Mouse (Mus musculus) CD4-positive, CD25-positive, alpha-beta regulatory T cell, adult 2 months (primary cell): ENCODE results near the gene Cxcl16.

Experiments
- DNase-seq: peaks from one replicate; pipeline ENCODE4 v3.0.0-alpha.2; 2012; ENCODE audit warnings: low read depth, low spot score

Gene Cxcl16

GRCm38 (mm10) chr11:70412591-70412990, 47.2 kb downstream of the Cxcl16 start:
- no peak for DNase-seq

GRCm38 (mm10) chr11:70410297-70410643, 49.5 kb downstream of the Cxcl16 start:
- no peak for DNase-seq

- peak; percentile 90 for DNase-seq
Measured at GRCm38 (mm10) chr11:70409594-70410296, 50.0 kb downstream of the Cxcl16 start, which contains the start of gene Pelp1. Gene Pelp1 (minus strand): TSS chr11:70410031.
